Mouse (Mus musculus) neural tube, embryonic 15.5 days (tissue): ENCODE data around the gene Hbq1b. TPM values are rescaled to one million over a fixed set of nuclear protein-coding genes. Genes with fewer than 3 reads are reported as not detected.
"Not testable (repeated sequence)": the region's sequence is repeated elsewhere in the genome, so short reads cannot be mapped to it uniquely, and the experiment has no call there.

Source experiments
- ATAC-seq: fragments of 200-750 bp; cut with Nextera tagmentation; 2 replicates; pipeline ENCODE4 v1.8.0; 2017; ENCODE audit warnings: mild to moderate bottlenecking, moderate TSS enrichment, moderate library complexity; ENCODE audit not compliant: low FRiP score
- H3K27ac ChIP-seq: fragments of 300-500 bp; sonication (generic); replicated peaks from 2 replicates; pipeline ENCODE4 v1.5.1; 2015; ENCODE audit warnings: mild to moderate bottlenecking, inconsistent platforms
- H3K27me3 ChIP-seq: fragments of 300-500 bp; sonication (generic); replicated peaks from 2 replicates; pipeline ENCODE4 v1.6.1; 2015; ENCODE audit warnings: inconsistent platforms
- H3K36me3 ChIP-seq: fragments of 300-500 bp; sonication (generic); 2 replicates; pipeline ENCODE4 v1.6.1; 2015; ENCODE audit warnings: inconsistent platforms
- H3K4me1 ChIP-seq: fragments of 300-500 bp; sonication (generic); 2 replicates; pipeline ENCODE4 v1.6.1; 2015; ENCODE audit warnings: inconsistent platforms
- H3K4me2 ChIP-seq: fragments of 300-500 bp; sonication (generic); 2 replicates; pipeline ENCODE4 v1.6.1; 2015; ENCODE audit warnings: inconsistent platforms, mild to moderate bottlenecking, moderate library complexity
- H3K4me3 ChIP-seq: fragments of 300-500 bp; sonication (generic); replicated peaks from 2 replicates; pipeline ENCODE4 v1.5.1; 2015; ENCODE audit warnings: mild to moderate bottlenecking, inconsistent platforms
- H3K9ac ChIP-seq: fragments of 300-500 bp; sonication (generic); replicated peaks from 2 replicates; pipeline ENCODE4 v1.6.1; 2015; ENCODE audit warnings: mild to moderate bottlenecking, inconsistent platforms
- H3K9me3 ChIP-seq: fragments of 300-500 bp; sonication (generic); replicated peaks from 2 replicates; pipeline ENCODE4 v1.6.1; 2016; ENCODE audit warnings: inconsistent platforms
- WGBS: fragments of 180-500 bp; shearing (Covaris S2); methylation state at CpG from one replicate; pipeline ENCODE4 v1.1.7; 2015; ENCODE audit warnings: mixed read lengths; 5-methylcytosine and 5-hydroxymethylcytosine counted together
- polyA plus RNA-seq: library from polyadenylated mRNA; unstranded; fragments of >200 nt; fragmentation: Nextera tagmentation; extraction: Ambion mirVana; gene quantifications from 2 replicates; pipeline ENCODE4 v1.2.1, GENCODE M21; 2015

Hbq1b gene
- polyA plus RNA-seq, 1 experiment from 2014 or later: 0.93 TPM

DNA sequence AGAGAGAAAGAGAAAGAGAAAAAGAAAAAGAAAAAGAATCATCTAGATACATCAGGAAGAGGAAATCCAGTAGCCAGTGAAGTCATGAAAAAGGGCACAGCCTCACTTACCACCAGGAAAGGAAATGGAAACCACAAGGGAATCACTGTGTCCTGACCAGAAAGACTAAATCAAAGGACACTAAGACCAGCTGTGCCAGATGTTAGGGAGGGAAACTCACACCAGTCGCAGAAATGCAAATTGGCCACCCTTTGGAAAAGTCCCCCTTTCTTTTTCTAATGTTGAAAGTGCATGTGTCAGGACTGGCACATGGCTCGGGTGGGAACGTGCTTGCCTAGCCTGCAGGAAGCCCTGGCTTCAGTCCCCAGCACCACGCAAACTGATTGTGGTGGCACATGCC is 15.6 kb upstream of the Hbq1b start:
- Histone ChIP-seq H3K4me1 (peaks cover 13% of the 10 kb centered on the region), H3K27me3 (0 out of 2 replicates have a peak, but pooled peaks cover under 1% of the 10 kb centered on the region), H3K36me3 (no peaks in the 10 kb centered on the region), H3K4me2 (no peak overlapping the region), H3K9me3 (no peaks in the 10 kb centered on the region), H3K4me3 (no peak overlapping the region), H3K27ac (no peak overlapping the region), H3K9ac (no peak overlapping the region)
- ATAC-seq: no peak
- 61% methylated on average over 4 of the region's 4 CpGs for WGBS

- Histone ChIP-seq H3K9ac (no peak within 1 kb of the TSS), H3K36me3 (no peaks in the 10 kb centered on the region), H3K27me3 (peaks cover 5% of the 10 kb centered on the region; the same call in 1 of the 2 replicates), H3K27ac (no peak within 1 kb of the TSS), H3K4me3 (no peak within 1 kb of the TSS), H3K4me1 (no peaks in the 10 kb centered on the region), H3K4me2 (no peak within 1 kb of the TSS), H3K9me3 (no peaks in the 10 kb centered on the region)
- ATAC-seq: no peak
- WGBS: 81% methylated on average over 3 of the region's 3 CpGs
Observed at GRCm38 (mm10) chr11:32276347-32276746, 10.4 kb upstream of the Hbq1b start, which contains the start of gene Hba-x. Hba-x (plus strand) TSS chr11:32276400.

DNA sequence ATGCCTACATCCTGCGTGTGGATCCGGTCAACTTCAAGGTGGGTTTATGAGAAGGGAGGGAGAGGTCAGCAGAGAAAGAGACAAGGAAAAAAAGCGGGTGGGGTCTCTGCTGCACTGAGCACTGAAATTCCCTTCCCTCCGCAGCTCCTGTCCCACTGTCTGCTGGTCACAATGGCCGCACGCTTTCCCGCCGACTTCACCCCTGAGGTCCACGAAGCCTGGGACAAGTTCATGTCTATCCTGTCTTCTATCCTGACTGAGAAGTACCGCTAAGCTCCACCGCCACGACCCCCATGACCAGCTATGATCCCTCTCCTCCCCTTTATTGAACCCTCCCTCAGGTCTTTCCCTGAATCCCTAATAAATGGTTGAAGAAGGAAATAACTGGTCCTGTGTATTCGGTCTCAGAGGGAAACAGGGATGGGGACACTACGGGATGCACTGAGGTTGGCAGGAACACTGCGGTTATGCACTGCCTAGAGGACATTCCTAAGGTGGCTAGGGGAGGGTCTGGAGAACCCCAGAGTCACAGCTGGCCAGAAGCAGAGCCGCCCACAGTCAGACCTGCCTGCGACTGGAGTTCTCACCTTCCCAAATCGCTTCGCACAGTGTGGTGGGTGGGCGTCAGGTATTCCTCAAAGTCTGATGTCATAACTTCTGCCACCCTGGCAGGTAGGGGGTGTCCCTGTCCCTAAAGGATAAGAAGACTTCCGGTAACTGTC is 8.9 kb upstream of the Hbq1b start:
- no peak overlapping the region for H3K4me3 ChIP-seq
- 75% methylated on average over 21 of the region's 21 CpGs for WGBS
- H3K9me3 ChIP-seq: no peaks in the 10 kb centered on the region
- peaks cover 5% of the 10 kb centered on the region; the same call in 1 of the 2 replicates for H3K27me3 ChIP-seq
- no peaks in the 10 kb centered on the region for H3K36me3 ChIP-seq
- no peak overlapping the region for H3K27ac ChIP-seq
- H3K9ac ChIP-seq: no peak overlapping the region
- H3K4me2 ChIP-seq: no peak overlapping the region
- H3K4me1 ChIP-seq: no peaks in the 10 kb centered on the region
- no peak for ATAC-seq

DNA sequence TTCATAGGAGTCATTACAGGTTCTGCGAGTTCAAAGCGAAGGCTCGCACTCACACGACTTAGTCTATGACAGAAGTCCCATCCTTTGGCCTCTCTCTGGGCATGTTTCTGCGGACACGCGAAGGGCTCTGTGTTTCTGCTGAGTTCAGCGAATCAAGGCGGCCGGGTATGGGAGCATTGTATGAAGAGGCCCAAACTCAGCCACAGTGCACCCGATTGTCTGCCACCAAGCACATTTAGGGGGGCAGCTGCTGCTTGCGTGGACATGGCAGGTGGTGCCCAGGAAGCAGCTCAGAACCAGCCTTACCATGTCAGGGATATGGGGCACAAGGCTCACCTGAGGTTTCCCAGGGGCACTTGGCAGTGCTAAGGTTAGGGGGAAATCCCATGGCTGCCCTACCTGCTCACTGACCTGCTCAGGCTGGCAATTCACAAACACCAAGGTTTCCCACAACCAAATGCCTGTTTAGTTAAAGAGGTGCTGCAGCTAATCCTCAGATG is 8.3 kb upstream of the Hbq1b start:
- ATAC-seq: no peak
- H3K4me3 ChIP-seq: no peak overlapping the region
- H3K27me3 ChIP-seq: peaks cover 5% of the 10 kb centered on the region; the same call in 1 of the 2 replicates
- no peaks in the 10 kb centered on the region for H3K9me3 ChIP-seq
- no peak overlapping the region for H3K9ac ChIP-seq
- H3K27ac ChIP-seq: no peak overlapping the region
- H3K36me3 ChIP-seq: no peaks in the 10 kb centered on the region
- H3K4me1 ChIP-seq: no peaks in the 10 kb centered on the region
- no peak overlapping the region for H3K4me2 ChIP-seq
- WGBS: 85% methylated on average over 12 of the region's 12 CpGs

GRCm38 (mm10) chr11:32280646-32281045 is 6.1 kb upstream of the Hbq1b start:
- WGBS: 80% methylated on average over 2 of the region's 2 CpGs
- ATAC-seq: no peak
- no peak overlapping the region for H3K4me3 ChIP-seq

DNA sequence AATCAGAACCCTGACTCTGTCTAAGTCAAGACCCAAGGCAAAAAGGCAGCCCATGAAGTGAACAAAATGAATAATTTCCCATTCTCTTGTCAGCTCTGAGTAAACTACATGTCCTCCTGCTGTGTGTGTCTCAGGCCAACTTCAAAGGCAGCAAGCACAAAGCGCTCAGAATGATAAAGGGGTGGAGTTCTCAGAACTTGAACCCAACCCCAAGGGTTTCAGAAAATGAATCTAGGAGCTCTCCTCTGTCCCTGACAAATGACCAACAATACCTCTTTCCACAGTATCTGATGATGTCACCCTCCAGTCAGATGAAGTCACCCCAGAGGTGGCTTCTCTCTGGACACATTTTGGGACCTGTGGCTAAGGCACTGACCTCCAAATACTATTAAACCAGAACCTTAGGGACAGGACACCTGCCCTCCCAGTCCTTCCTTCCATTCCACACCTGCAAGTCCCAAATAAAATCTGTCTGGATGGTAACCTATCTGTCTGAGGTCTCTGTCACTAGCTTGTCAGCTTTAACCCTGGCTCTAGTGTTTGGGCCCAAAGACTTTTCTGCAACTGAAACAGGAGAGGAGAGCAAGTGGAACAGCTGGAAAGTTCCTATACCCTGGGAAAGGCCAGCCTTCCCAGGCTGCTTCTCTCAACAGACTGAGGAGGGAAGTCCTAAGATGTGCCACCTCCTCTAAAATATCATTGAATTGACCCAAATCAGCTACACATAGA is 5.2 kb upstream of the Hbq1b start:
- Histone ChIP-seq H3K4me1 (no peaks in the 10 kb centered on the region), H3K27ac (no peak overlapping the region), H3K4me3 (no peak overlapping the region), H3K4me2 (no peak overlapping the region), H3K36me3 (no peaks in the 10 kb centered on the region), H3K9ac (no peak overlapping the region), H3K27me3 (peaks cover 1% of the 10 kb centered on the region; the same call in 1 of the 2 replicates), H3K9me3 (no peaks in the 10 kb centered on the region)
- WGBS: 74% methylated on average over 1 of the region's 1 CpGs
- ATAC-seq: no peak

More at GRCm38 (mm10) chr11:32280646-32281045, 6.1 kb upstream of the Hbq1b start:
- Histone ChIP-seq H3K36me3 (no peaks in the 10 kb centered on the region), H3K4me1 (no peaks in the 10 kb centered on the region), H3K4me2 (no peak overlapping the region), H3K9ac (no peak overlapping the region), H3K9me3 (no peaks in the 10 kb centered on the region), H3K27me3 (peaks cover 5% of the 10 kb centered on the region; the same call in 1 of the 2 replicates), H3K27ac (no peak overlapping the region)

GRCm38 (mm10) chr11:32283091-32283777 is 3.5 kb upstream of the Hbq1b start, which contains the start of gene Hba-a1:
Hba-a1 (plus strand) TSS chr11:32283511.
- H3K36me3 ChIP-seq, H3K27me3 ChIP-seq, ATAC-seq, H3K9ac ChIP-seq, H3K9me3 ChIP-seq, H3K4me2 ChIP-seq, H3K4me1 ChIP-seq, H3K4me3 ChIP-seq, H3K27ac ChIP-seq: not testable (repeated sequence)
- 67% methylated on average over 1 of the region's 5 CpGs for WGBS

DNA sequence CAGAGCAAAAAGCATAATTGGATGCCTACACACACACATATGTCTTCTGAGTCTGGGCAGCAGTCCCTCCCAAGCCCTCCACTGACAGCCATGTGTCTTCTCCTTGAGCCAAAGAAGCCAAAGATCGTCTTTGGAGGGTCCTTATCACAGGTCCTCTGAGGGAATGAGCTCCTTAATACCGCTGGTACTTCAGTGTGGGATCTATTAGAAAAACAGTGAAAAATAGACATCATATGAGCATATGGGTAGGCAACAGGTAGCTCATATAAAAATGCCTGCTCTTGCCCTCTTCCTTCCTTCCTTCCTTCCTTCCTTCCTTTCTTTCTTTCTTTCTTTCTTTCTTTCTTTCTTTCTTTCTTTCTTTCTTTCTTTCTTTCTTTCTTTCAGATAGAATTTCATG is 2.2 kb upstream of the Hbq1b start:
- H3K36me3 ChIP-seq, H3K4me1 ChIP-seq, H3K4me3 ChIP-seq, ATAC-seq, H3K27me3 ChIP-seq, H3K9ac ChIP-seq, H3K9me3 ChIP-seq, H3K27ac ChIP-seq, H3K4me2 ChIP-seq: not testable (repeated sequence)
- WGBS: 72% methylated on average over 2 of the region's 2 CpGs

DNA sequence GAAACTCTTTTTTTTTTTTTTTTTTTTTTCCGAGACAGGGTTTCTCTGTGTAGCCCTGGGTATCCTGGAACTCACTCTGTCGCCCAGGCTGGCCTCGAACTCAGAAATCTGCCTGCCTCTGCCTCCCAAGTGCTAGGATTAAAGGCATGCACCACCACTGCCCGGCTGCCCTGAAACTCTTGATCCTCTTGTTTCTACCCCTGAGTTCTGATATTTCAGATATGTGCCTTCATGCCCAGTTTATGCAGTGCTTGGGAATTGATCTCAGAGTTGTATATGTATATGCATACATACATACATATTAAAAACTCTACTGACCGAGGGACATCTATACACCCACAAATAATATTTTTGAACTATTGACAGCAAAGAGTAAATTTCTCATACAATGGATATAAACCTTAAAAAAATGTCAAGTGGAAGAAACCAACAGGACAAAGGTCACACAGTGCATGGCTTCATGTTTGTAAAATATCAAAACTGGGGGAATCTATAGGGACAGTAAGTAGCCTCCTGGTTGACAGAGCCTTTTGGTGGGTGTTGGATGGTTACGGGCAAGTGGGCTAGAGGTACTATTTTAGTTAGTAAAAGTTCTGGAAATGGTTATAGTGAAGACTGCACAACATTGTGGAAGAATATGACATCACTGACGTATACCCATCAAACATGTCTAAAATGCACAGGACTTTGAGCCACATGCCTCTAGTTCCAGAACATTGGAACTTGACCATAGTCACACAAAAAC is 1.6 kb upstream of the Hbq1b start:
- no peak overlapping the region for H3K27ac ChIP-seq
- H3K9ac ChIP-seq: no peak overlapping the region
- no peak for ATAC-seq
- no peak overlapping the region for H3K4me3 ChIP-seq
- H3K4me1 ChIP-seq: no peaks in the 10 kb centered on the region
- H3K9me3 ChIP-seq: no peaks in the 10 kb centered on the region
- H3K4me2 ChIP-seq: no peak overlapping the region
- WGBS: 84% methylated on average over 7 of the region's 7 CpGs
- H3K36me3 ChIP-seq: no peaks in the 10 kb centered on the region
- H3K27me3 ChIP-seq: no peaks in the 10 kb centered on the region; the same call in 1 of the 2 replicates

DNA sequence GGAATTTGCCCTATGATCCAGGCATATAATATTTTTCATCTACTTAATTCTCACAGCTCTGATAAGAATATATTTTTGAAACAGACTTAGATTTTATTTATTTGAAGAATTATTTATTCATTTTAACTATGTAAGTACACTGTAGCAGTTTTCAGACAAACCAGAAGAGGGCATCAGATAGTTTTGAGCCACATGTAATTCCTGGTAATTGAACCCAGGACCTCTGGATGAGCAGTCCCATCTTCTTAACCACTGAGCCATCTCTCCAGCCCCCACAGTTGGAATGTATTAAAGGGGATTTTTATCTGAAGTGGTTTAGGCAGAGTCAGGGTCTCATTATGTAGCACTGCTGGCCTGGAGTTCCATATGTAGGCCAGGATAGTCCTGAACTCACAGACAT is 878 bp upstream of the Hbq1b start:
- H3K27ac ChIP-seq, H3K9me3 ChIP-seq, ATAC-seq, H3K9ac ChIP-seq, H3K4me3 ChIP-seq, H3K36me3 ChIP-seq, H3K4me1 ChIP-seq, H3K4me2 ChIP-seq, H3K27me3 ChIP-seq: not testable (repeated sequence)

DNA sequence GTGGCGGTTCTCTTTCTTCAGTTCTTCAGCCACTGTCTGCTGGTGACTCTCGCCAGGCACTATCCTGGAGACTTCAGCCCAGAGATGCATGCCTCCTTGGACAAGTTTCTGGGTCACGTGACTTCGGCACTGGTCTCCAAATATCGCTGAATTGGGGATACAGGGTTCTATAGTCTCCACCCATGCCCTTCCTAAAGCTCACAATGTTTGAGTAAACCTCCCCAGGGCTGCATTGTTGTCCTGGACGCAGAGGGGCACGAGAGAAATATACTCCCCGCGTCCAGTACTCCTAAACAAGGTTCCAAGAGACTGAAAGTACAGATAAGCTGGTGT is 694 bp downstream of the Hbq1b start:
- ATAC-seq: no peak
- 68% methylated on average over 9 of the region's 9 CpGs for WGBS
- Histone ChIP-seq H3K36me3 (no peaks in the 10 kb centered on the region), H3K27me3 (no peaks in the 10 kb centered on the region; the same call in 1 of the 2 replicates), H3K4me1 (no peaks in the 10 kb centered on the region), H3K27ac (no peak overlapping the region), H3K4me2 (peak overlapping the region; percentile 64), H3K4me3 (no peak overlapping the region), H3K9me3 (no peaks in the 10 kb centered on the region), H3K9ac (no peak overlapping the region)
